Mouse (Mus musculus): ENCODE data around the gene Ryr2. TPM values are rescaled to one million over a fixed set of nuclear protein-coding genes. Genes with fewer than 3 reads are reported as not detected.
A peak's percentile ranks its signal among the peaks of the same experiment; 100 is the strongest.

Gene Ryr2
- polyA plus RNA-seq, 1 experiment from 2014 or later, result 0.12 TPM

DNA sequence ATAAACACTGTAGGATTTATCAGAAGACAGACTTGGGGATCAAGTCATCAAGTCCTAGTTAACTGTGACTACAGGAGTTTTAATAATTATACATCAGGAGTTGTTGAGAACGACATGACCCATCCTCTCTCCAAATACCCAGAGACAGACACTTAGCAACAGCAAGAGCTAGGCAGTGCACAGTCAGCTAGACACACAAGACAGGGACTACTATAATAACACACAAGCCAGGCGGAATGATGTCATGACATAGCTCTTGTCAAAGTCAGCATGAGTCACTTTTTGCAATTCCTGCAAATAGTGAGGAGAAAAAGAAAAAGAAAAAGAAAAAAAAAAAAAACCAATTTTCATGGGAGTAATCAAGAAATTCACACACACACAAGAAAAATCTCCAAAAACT lies 201.6 kb downstream of the Ryr2 start:
- DNase-seq, result no peak
- Histone ChIP-seq H3K4me2 (no peak overlapping the region), H3K4me1 (replicated peaks) (no peaks in the 10 kb centered on the region), H3K27ac (no peak overlapping the region), H3K9ac (no peak overlapping the region), H3K9me3 (replicated peaks) (no peaks in the 10 kb centered on the region), H3K4me3 (replicated peaks) (no peak overlapping the region), H3K36me3 (no peaks in the 10 kb centered on the region), H3K27me3 (no peaks in the 10 kb centered on the region)
- WGBS (ENCODE audit: insufficient replicate concordance), result 50% methylated on average over 2 of the region's 2 CpGs
- ATAC-seq (ENCODE audit: low read depth), result no peak

DNA sequence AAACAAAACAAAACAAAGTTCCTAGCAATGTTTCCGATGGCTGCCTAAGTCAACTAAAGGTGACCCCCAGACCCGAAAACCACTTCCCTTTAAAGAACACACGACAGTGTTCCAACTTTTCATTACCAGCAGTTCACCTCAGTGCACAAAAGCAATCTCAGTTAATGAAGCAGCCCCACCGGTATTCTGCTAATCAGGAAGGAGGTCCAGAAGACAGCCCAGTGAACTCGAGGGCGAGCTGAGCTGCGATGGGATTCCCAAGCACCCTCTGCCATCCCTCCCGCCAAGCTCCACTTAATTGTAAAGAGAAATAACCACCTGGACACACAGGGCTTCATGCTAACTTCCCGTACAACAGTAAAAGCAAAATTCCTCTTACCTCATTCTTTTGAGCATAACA lies 203.5 kb downstream of the Ryr2 start:
- 60% methylated on average over 9 of the region's 9 CpGs for WGBS (ENCODE audit: insufficient replicate concordance)
- H3K27ac ChIP-seq, result no peak overlapping the region
- H3K4me3 ChIP-seq (replicated peaks), result no peak overlapping the region
- no peaks in the 10 kb centered on the region for H3K4me1 ChIP-seq (replicated peaks)
- DNase-seq, result no peak
- no peaks in the 10 kb centered on the region for H3K27me3 ChIP-seq
- ATAC-seq (ENCODE audit: low read depth), result no peak
- H3K4me2 ChIP-seq, result no peak overlapping the region
- no peaks in the 10 kb centered on the region for H3K9me3 ChIP-seq (replicated peaks)
- no peaks in the 10 kb centered on the region for H3K36me3 ChIP-seq
- H3K9ac ChIP-seq, result no peak overlapping the region

DNA sequence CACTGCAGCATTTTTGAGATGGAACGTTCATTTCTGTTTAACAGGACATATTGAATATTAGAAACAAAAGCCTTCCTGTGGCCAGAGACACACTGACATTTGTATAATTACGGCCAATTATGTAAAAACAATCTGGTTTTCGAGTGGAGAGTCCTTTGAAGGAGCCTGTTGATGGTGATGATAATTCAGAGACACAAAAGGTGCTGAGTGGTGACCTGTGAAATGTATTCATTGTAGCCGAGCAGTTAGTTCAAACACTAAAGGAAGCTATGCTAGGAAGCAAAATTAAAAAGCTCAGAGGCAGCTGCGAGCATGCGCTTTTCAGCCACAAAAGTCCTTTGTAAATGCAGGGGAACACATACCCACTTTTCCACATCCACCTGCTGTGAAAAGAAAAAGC lies 203.9 kb downstream of the Ryr2 start:
- no peaks in the 10 kb centered on the region for H3K9me3 ChIP-seq (replicated peaks)
- H3K9ac ChIP-seq, result no peak overlapping the region
- H3K27me3 ChIP-seq, result no peaks in the 10 kb centered on the region
- WGBS (ENCODE audit: insufficient replicate concordance), result 65% methylated on average over 6 of the region's 6 CpGs
- ATAC-seq (ENCODE audit: low read depth), result no peak
- H3K4me1 ChIP-seq (replicated peaks), result no peaks in the 10 kb centered on the region
- H3K36me3 ChIP-seq, result no peaks in the 10 kb centered on the region
- H3K27ac ChIP-seq, result no peak overlapping the region
- H3K4me2 ChIP-seq, result no peak overlapping the region
- no peak for DNase-seq
- no peak overlapping the region for H3K4me3 ChIP-seq (replicated peaks)

DNA sequence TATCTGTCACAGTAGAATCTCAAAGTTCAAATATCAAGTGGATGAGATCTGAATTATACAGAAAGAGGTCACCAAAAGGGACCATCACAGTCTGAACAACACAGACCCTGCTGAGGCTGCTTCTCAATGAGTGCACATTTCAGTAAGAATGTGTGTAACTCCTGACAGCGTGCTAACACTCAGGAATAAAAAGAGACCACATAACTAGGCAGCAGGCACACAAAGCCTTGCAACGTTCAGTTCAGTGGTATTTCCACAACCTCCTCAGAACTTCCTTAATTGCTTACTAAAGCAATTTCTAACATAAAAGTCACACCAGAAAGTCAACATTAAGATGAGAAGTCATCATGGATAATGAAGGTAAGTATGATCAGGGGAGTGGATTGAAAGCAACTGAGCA lies 206.1 kb downstream of the Ryr2 start:
- H3K4me2 ChIP-seq, result no peak overlapping the region
- H3K36me3 ChIP-seq, result no peaks in the 10 kb centered on the region

DNA sequence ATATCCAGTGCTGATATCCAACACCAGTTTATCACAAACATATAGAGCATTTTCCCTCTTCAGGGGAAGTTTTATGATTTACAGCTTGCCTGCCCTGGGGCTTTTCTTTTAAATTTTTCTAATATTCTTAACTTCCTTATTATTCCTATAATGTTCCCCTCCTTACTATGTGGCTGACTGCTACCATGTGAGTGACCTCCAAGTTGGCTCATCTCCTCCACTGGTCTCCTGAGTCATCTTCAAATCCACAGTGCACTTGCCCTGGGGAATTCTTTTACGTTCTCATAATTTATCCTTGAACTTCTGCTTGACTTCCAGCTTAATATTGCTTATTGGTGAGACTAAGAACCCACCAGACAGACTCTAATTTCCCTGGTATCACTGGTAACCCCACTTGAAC lies 211.1 kb downstream of the Ryr2 start:
- Histone ChIP-seq H3K9me3 (replicated peaks) (no peaks in the 10 kb centered on the region), H3K36me3 (no peaks in the 10 kb centered on the region), H3K4me3 (replicated peaks) (no peak overlapping the region), H3K27me3 (no peaks in the 10 kb centered on the region), H3K4me2 (no peak overlapping the region), H3K27ac (no peak overlapping the region), H3K9ac (no peak overlapping the region), H3K4me1 (replicated peaks) (no peaks in the 10 kb centered on the region)
- ATAC-seq (ENCODE audit: low read depth) (no peak), DNase-seq (no peak)
- 69% methylated on average over 1 of the region's 1 CpGs for WGBS (ENCODE audit: insufficient replicate concordance)

More for the DNA sequence above, 206.1 kb downstream of the Ryr2 start:
- Histone ChIP-seq H3K27me3 (no peaks in the 10 kb centered on the region), H3K9ac (no peak overlapping the region), H3K27ac (no peak overlapping the region), H3K4me3 (replicated peaks) (no peak overlapping the region), H3K4me1 (replicated peaks) (no peaks in the 10 kb centered on the region), H3K9me3 (replicated peaks) (no peaks in the 10 kb centered on the region)
- DNase-seq, result no peak
- WGBS (ENCODE audit: insufficient replicate concordance), result 46% methylated on average over 2 of the region's 2 CpGs
- no peak for ATAC-seq (ENCODE audit: low read depth)

DNA sequence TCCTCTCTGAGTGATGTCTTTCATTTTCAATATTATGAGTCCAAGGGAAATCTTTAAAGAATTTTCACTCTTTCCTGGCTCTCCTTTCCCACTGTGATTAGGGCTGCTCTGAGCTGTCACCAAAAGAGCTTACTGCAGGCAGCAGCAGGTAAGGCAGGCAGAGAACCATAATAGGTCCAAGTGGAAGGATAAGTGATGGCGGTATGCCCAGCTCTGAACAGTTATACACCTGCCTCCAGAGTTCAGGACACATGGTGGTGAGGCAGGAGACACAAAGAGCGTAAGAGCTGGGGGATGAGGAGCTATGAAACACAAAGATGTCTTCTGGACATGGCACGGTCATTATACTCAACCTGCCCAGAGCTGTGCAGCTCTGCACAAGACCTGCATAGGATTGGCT lies 215.0 kb downstream of the Ryr2 start:
- WGBS (ENCODE audit: insufficient replicate concordance), result 74% methylated on average over 3 of the region's 3 CpGs
- no peaks in the 10 kb centered on the region for H3K9me3 ChIP-seq (replicated peaks)
- H3K4me3 ChIP-seq (replicated peaks), result no peak overlapping the region
- no peak overlapping the region for H3K27ac ChIP-seq
- DNase-seq, result no peak
- H3K4me2 ChIP-seq, result no peak overlapping the region
- no peak overlapping the region for H3K9ac ChIP-seq
- ATAC-seq (ENCODE audit: low read depth), result no peak
- no peaks in the 10 kb centered on the region for H3K27me3 ChIP-seq
- H3K36me3 ChIP-seq, result no peaks in the 10 kb centered on the region
- no peaks in the 10 kb centered on the region for H3K4me1 ChIP-seq (replicated peaks)

DNA sequence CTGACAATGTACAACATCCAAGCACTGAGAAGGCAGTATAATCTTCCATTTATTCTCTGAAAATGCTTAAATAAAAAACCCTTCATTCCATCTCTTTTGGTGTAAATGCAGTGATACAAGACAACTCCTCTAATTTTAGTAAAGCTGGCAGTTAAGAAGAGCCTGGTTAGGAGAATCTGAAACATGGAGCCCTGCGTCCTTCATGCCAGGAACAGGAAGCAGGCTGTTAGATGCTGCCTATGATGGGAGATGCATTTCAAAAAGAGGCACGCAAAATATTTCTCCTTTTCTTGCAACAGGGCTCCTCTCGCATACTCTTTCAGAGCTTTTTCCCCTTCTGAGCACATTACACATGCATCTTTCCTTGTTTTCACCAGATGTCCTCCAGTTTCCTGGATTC lies 215.6 kb downstream of the Ryr2 start:
- H3K4me1 ChIP-seq (replicated peaks), result no peaks in the 10 kb centered on the region
- H3K4me2 ChIP-seq, result no peak overlapping the region
- ATAC-seq (ENCODE audit: low read depth) (no peak), DNase-seq (no peak)
- no peak overlapping the region for H3K4me3 ChIP-seq (replicated peaks)
- no peaks in the 10 kb centered on the region for H3K27me3 ChIP-seq
- no peaks in the 10 kb centered on the region for H3K36me3 ChIP-seq
- H3K9ac ChIP-seq, result no peak overlapping the region
- H3K27ac ChIP-seq, result no peak overlapping the region
- H3K9me3 ChIP-seq (replicated peaks), result no peaks in the 10 kb centered on the region
- 53% methylated on average over 3 of the region's 3 CpGs for whole genome bisulfite sequencing (ENCODE audit: insufficient replicate concordance)

DNA sequence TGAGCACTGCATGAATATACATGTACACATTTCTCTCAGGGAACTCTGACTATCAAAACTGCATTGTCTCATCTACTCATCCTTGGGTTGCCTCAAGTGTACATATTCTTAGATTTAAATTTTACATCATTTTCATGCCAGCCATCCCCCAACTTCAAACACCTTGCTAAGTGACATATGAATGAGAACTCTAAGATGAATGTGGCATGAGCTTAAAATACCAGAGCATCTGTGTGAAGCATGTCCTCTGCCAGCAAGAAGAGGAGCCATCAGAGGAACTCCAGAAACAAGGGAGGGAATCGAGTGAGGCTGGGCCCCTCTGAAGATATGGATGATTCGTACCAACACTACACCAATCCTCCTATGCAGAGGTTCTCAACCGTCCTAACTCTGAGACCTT lies 222.6 kb downstream of the Ryr2 start:
- no peak for DNase-seq

DNA sequence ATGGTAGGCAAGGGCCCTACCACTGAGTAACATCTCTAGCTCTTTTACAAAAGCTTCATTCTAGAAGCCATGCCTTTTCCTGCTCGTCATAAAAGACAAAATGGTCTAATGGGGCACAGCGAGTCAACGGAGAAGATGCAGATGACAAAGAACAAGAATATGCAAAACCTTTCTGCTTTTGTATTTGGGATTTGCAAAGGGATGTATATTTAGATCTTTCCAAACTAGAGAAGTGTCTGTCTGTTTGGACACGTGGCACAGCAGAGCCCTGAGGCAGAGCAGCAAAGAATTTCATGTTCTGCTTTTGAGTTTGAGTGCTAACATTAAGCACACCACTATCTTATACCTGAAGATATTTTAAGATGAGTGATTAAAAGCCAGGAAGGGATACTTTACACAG lies 224.4 kb downstream of the Ryr2 start:
- Histone ChIP-seq H3K4me2 (no peak overlapping the region), H3K9me3 (replicated peaks) (no peaks in the 10 kb centered on the region), H3K36me3 (no peaks in the 10 kb centered on the region), H3K27ac (no peak overlapping the region), H3K4me3 (replicated peaks) (no peak overlapping the region), H3K4me1 (replicated peaks) (no peaks in the 10 kb centered on the region), H3K27me3 (no peaks in the 10 kb centered on the region), H3K9ac (no peak overlapping the region)
- no peak for ATAC-seq (ENCODE audit: low read depth)
- DNase-seq, result no peak
- 71% methylated on average over 4 of the region's 4 CpGs for WGBS (ENCODE audit: insufficient replicate concordance)

More for the DNA sequence above, 222.6 kb downstream of the Ryr2 start:
- ATAC-seq (ENCODE audit: low read depth), result no peak
- no peaks in the 10 kb centered on the region for H3K36me3 ChIP-seq
- no peak overlapping the region for H3K4me3 ChIP-seq (replicated peaks)
- no peak overlapping the region for H3K27ac ChIP-seq
- H3K9me3 ChIP-seq (replicated peaks), result no peaks in the 10 kb centered on the region
- no peaks in the 10 kb centered on the region for H3K4me1 ChIP-seq (replicated peaks)
- no peak overlapping the region for H3K4me2 ChIP-seq
- H3K27me3 ChIP-seq, result no peaks in the 10 kb centered on the region
- H3K9ac ChIP-seq, result no peak overlapping the region
- WGBS (ENCODE audit: insufficient replicate concordance), result 59% methylated on average over 3 of the region's 3 CpGs

DNA sequence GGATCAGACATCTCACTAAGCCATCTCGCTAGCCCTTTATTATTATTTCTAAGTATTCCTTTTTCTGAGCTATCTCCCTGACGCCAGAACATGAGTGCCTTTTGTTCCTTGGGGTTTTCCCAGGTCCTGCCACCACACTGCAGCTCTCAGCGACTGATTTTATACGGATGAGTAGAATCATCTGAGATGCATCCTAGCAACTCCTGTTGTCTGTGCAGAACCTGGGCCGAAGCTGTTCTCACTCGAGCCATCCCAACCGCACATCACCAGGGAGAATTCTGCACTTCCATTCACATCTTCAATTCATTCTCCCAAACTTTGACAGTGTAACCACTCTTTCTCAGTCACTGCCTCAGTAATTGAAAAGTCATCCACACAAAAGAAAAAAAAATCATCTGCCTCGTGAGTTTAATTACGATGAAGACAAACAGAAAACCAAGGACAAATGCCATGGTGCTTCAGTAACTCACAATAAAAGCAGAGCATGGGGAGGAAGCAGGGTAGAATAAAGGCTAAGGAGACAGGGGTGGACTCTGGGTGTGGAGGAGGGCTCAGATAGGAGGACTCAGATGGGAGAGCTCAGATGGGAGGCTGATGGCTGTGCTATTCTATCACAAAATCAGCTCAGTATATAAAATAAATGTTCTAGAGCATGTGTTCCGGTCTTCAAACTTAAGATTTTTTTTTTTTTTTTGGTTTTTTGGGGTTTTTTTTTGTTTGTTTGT lies 226.1 kb downstream of the Ryr2 start:
- Histone ChIP-seq H3K4me1 (replicated peaks) (no peaks in the 10 kb centered on the region), H3K4me2 (no peak overlapping the region), H3K27me3 (no peaks in the 10 kb centered on the region), H3K4me3 (replicated peaks) (no peak overlapping the region), H3K9ac (no peak overlapping the region), H3K9me3 (replicated peaks) (no peaks in the 10 kb centered on the region), H3K27ac (no peak overlapping the region), H3K36me3 (no peaks in the 10 kb centered on the region)
- 73% methylated on average over 10 of the region's 10 CpGs for WGBS (ENCODE audit: insufficient replicate concordance)
- ATAC-seq (ENCODE audit: low read depth), result no peak
- DNase-seq, result no peak

DNA sequence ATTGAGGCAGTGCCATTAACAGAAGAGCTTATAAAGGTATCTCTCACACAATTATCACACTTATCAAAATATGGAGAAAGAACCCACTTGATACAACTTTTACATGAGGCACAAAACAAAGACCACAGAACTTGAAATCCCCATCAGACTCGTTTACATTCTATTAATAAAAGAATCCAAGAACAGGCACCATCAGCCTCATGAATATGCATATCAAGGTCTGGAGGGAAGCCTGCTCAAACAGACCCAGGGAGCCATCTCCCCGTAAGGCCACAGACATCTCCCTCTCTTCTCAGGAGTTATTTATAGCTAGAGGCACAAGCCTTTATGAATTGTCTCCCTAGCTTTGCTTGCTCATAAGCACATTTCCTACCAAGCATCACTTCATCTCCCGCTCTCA lies 227.7 kb downstream of the Ryr2 start:
- Histone ChIP-seq H3K27ac (no peak overlapping the region), H3K9ac (no peak overlapping the region), H3K4me2 (no peak overlapping the region), H3K36me3 (no peaks in the 10 kb centered on the region), H3K9me3 (replicated peaks) (no peaks in the 10 kb centered on the region), H3K27me3 (no peaks in the 10 kb centered on the region), H3K4me3 (replicated peaks) (no peak overlapping the region), H3K4me1 (replicated peaks) (no peaks in the 10 kb centered on the region)
- DNase-seq, result no peak
- ATAC-seq (ENCODE audit: low read depth), result no peak
- WGBS (ENCODE audit: insufficient replicate concordance), result 55% methylated on average over 3 of the region's 3 CpGs

DNA sequence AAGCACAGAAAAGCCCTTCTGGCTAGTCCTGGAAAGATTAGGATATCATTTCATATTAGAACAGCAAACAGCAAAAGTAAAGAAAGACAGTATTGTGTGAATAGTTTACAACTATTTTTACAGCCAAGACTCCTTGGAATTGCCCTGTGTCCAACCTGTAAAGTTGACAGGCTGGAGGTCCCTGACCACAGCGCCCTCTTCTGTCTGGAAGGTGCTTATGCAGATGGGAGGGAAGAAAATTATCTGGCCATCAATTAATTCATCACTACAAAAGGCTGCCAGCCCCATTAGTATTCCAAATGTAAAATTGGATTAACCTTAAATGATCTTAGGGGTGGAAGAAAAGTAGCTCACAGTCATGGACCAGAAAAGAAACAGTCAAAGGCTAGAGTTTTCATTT lies 231.9 kb downstream of the Ryr2 start:
- no peaks in the 10 kb centered on the region for H3K4me1 ChIP-seq (replicated peaks)
- H3K36me3 ChIP-seq, result no peaks in the 10 kb centered on the region
- no peaks in the 10 kb centered on the region for H3K9me3 ChIP-seq (replicated peaks)
- DNase-seq (peak; percentile 5), ATAC-seq (ENCODE audit: low read depth) (no peak)
- H3K9ac ChIP-seq, result no peak overlapping the region
- 5% methylated on average over 1 of the region's 1 CpGs for WGBS (ENCODE audit: insufficient replicate concordance)
- no peak overlapping the region for H3K27ac ChIP-seq
- H3K4me2 ChIP-seq, result no peak overlapping the region
- H3K4me3 ChIP-seq (replicated peaks), result no peak overlapping the region
- no peaks in the 10 kb centered on the region for H3K27me3 ChIP-seq

Data from liver, embryonic 13.5 days (tissue).